Mouse (Mus musculus): ENCODE measurements around the gene Vmn1r175.

DNA sequence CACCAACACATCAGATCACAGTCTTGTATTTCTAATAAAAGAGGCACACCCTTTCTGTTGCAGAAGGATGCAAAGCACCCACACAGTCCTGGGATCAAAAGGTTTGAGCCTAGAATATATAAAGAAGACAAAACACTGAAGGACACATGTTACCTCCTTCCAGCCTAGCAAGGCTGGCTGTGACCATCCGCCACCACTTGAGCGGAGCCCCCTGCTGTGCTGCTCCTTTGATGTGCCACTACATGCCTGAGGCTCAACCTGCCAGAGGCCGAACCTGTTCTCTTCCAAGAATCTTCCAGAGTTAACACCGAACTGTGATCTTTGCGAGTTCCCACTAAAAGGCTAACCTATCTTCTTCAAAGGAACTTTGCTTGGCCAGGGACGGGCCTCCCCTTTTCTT lies 25.9 kb downstream of the Vmn1r175 start:
- TF ChIP-seq CTCF (IDR thresholded peaks at IDR 0.05 in 2 of 3, conservative IDR thresholded peaks at IDR 0.05 in 1 of 3; ENCODE audit: control insufficient read depth in 1 of 3, insufficient read depth in 1 of 3, low read depth in 2 of 3, low read length in 3 of 3, poor library complexity in 1 of 3, severe bottlenecking in 1 of 3) (no peak), TCF12 (IDR thresholded peaks at IDR 0.05; ENCODE audit: low read depth, low read length) (no peak), ZC3H11A (IDR thresholded peaks at IDR 0.05; ENCODE audit: low read depth, low read length) (no peak), POLR2AphosphoS2 (IDR thresholded peaks at IDR 0.05; ENCODE audit: low read length) (no peak), ZNF384 (IDR thresholded peaks at IDR 0.05; ENCODE audit: low read depth, low read length) (no peak), POLR2A (IDR thresholded peaks at IDR 0.05; ENCODE audit: control insufficient read depth in 1 of 2, insufficient read depth in 1 of 2, low read depth in 1 of 2, low read length in 2 of 2, poor library complexity in 1 of 2) (no peak)

Measured in MEL (cell line).